Mouse (Mus musculus): ENCODE measurements around the gene Tpt1. TPM values are rescaled to one million over a fixed set of nuclear protein-coding genes. Genes with fewer than 3 reads are reported as not detected.
"Not testable (repeated sequence)": the region's sequence is repeated elsewhere in the genome, so short reads cannot be mapped to it uniquely, and the experiment has no call there.

Gene Tpt1
- total RNA-seq, 2 experiments from 2014 or later: 932 to 1,022 TPM

DNA sequence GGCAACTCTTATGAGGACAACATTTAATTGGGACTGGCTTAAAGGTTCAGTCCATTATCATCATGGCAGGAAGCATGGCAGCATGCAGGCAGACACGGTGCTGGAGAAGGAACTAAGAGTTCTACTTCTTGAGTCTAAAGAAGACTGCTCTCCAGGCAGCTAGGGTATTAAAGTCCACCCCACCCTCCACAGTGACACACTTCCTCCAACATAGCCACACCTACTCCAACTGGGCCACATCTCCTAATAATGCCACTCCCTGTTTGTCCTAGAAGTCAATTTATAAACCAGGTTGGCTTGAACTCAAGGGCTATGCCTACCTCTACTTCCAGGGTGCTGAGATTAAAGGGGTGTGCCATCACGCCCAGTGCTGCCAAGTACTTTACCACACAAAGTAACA is 12.9 kb upstream of the Tpt1 start:
- no peak overlapping the region for H3K27ac ChIP-seq
- H3K4me3 ChIP-seq: no peak overlapping the region
- no peak for DNase-seq (ENCODE audit: low spot score in 2 of 2)
- TF ChIP-seq CTCF (conservative IDR thresholded peaks at IDR 0.05): no peak

DNA sequence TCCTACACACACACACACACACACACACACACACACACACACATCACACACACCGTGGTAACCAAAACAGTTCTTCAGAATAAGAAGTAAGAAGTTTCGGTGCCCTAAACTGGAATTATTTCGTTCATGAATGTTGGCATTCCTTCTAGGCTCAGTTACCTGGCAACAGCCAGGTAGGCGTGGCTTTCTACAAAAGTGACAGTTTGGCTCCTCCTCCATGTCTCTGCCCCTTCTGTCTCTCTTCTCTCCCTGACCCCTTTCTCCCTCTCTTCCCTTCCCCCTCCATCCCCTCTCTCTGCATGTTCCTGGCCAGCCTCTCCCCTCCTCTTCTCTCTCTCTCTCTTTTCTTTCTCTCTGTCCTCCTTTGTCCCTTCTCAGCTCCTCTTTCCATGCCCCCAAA is 11.9 kb upstream of the Tpt1 start:
- H3K27ac ChIP-seq: peak overlapping the region; percentile 70; the same call in 1 of the 2 replicates
- TF ChIP-seq CTCF (conservative IDR thresholded peaks at IDR 0.05): no peak
- no peak for DNase-seq (ENCODE audit: low spot score in 2 of 2)
- H3K4me3 ChIP-seq: no peak overlapping the region

DNA sequence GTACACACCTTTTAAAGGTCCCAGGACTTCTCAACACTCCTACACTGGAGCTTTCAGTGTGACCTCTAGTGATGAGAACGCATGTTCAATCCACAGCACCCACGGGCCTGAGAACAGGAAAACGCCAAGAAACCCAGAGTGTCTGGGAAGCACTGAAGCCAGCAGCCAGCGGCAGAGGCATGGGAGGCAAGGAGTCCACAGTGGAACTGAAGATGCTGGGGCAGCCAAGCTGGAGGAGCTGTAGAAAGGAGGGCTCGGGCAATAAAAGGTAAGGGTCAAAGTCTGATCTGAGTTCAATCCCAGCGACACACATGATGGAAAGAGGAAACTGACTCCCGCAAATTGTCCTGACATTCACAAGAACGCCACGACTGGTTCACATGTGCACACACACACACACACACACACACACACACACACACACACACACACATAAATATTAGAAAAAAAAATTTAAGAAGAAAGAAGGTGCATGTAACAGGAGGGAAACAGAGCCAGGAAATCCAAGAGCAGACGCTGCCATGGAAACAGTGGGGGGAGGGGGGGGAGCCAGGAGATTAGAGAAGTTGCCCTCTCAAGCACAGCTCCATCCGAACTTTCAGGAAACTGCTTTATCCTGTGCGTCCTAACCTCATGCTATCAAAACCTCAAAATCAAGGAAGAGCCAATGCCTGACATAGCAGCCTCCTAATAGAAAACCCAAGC is 11.2 kb upstream of the Tpt1 start:
- TF ChIP-seq CTCF (conservative IDR thresholded peaks at IDR 0.05): no peak
- peak overlapping the region; percentile 92 for H3K27ac ChIP-seq
- no peak for DNase-seq (ENCODE audit: low spot score in 2 of 2)
- H3K4me3 ChIP-seq: peak overlapping the region; percentile 41; the same call in 1 of the 2 replicates

GRCm38 (mm10) chr14:75834251-75834738 is 10.6 kb upstream of the Tpt1 start:
- TF ChIP-seq CTCF (conservative IDR thresholded peaks at IDR 0.05): no peak
- Histone ChIP-seq H3K27ac (peak overlapping the region; percentile 92), H3K4me3 (peak overlapping the region; percentile 41)
- peak in 1 of 2 experiments; percentile 23 for DNase-seq (ENCODE audit: low spot score in 2 of 2)

DNA sequence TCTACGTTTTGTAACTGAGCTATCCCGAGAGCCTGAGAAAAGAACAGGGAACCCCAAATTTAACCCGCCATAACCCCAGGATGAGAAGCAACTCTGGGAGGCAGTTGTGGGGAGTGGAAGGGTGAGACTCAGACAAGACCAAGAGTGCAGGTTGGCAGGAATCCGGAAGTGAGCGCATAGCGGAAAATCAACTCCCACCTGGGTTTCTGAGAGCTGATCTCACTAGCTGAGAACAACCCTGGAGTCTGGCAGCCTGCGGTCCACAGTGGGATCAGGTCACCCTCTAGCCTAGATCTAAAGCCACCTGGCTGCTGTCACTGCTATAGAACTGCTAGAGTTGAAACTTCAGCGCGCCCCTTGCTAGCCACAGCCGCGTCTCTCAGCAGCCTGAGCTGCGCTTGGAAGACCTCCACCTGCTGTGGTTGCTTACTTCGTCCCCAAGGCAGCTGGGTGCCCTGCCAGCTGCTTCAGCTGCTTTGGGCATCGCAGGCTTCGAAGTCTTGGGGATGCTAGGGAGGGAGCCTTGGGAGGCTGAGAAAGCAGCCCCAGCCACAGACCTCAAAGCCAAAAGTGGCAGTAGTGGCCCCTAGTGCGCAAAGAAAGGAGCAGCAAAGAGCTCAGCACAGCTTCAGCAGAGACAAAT is 10.0 kb upstream of the Tpt1 start:
- H3K27ac ChIP-seq: peak overlapping the region; percentile 92
- peak; percentile 45 for TF ChIP-seq CTCF (conservative IDR thresholded peaks at IDR 0.05)

GRCm38 (mm10) chr14:75836579-75836978 is 8.3 kb upstream of the Tpt1 start:
- no peak for DNase-seq (ENCODE audit: low spot score in 2 of 2)
- Histone ChIP-seq H3K4me3 (no peak overlapping the region), H3K27ac (peak overlapping the region; percentile 49)
- TF ChIP-seq CTCF (conservative IDR thresholded peaks at IDR 0.05): no peak

More for the DNA sequence above, 10.0 kb upstream of the Tpt1 start:
- DNase-seq (ENCODE audit: low spot score in 2 of 2): no peak
- H3K4me3 ChIP-seq: peak overlapping the region; percentile 41

- Histone ChIP-seq H3K27ac (peak overlapping the region; percentile 49), H3K4me3 (no peak overlapping the region)
- DNase-seq (ENCODE audit: low spot score in 2 of 2): peak in 1 of 2 experiments; percentile 42
- TF ChIP-seq CTCF (conservative IDR thresholded peaks at IDR 0.05): no peak
Observed at GRCm38 (mm10) chr14:75837048-75837916, 7.6 kb upstream of the Tpt1 start.

DNA sequence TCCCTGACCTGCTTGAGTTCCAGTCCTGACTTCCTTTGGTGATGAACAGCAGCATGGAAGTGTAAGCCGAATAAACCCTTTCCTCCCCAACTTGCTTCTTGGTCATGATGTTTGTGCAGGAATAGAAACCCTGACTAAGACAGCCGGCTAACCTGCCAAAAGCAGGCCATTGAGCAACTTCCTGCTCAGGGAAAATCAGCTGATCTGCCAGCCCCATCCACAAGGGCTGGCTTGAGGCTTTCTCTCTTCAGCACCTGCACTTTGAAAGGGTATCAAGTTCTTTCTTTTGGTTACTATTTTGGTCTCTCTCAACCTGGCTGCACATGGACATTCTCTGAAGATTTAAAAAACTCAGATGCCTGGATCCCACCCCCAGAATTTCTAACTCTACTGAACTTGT is 3.1 kb upstream of the Tpt1 start:
- H3K4me3 ChIP-seq; DNase-seq (ENCODE audit: low spot score in 2 of 2); H3K27ac ChIP-seq: not testable (repeated sequence)

- DNase-seq (ENCODE audit: low spot score in 2 of 2): no peak
- peak overlapping the region; percentile 61 for H3K4me3 ChIP-seq
- peak overlapping the region; percentile 98 for H3K27ac ChIP-seq
- TF ChIP-seq CTCF (conservative IDR thresholded peaks at IDR 0.05): no peak
Observed at GRCm38 (mm10) chr14:75844111-75844695, 690 bp upstream of the Tpt1 start.

DNA sequence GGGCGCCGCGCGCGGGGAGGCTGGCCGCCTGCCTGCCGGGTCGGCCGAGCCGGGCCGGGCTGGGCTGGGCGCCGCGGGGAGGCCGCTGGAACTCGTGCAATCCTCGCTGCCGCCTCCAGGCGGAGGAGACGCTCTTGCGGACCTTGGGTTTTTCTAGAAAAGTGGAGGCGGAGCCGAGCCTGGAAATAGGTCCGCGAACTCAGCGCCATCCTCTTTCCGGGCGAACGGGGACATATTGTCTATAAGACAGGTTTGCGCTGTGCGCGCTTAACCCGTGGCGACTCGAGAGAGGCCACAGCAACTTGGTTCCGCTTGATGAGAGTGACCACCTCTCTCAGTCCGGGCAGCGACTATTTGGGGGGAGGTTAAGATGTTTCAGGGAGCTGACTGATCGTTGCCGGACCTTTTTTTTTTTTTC is 814 bp downstream of the Tpt1 start:
- peak overlapping the region; percentile 98 for H3K27ac ChIP-seq
- TF ChIP-seq CTCF (conservative IDR thresholded peaks at IDR 0.05): peak; percentile 75
- DNase-seq (ENCODE audit: low spot score in 2 of 2): peak; percentile 77 to 79
- H3K4me3 ChIP-seq: peak overlapping the region; percentile 61

GRCm38 (mm10) chr14:75847669-75848068 is 2.8 kb downstream of the Tpt1 start:
- peak overlapping the region; percentile 19; the same call in 1 of the 2 replicates for H3K27ac ChIP-seq
- H3K4me3 ChIP-seq: peak overlapping the region; percentile 61; the same call in 1 of the 2 replicates
- TF ChIP-seq CTCF (conservative IDR thresholded peaks at IDR 0.05): no peak
- DNase-seq (ENCODE audit: low spot score in 2 of 2): no peak

- TF ChIP-seq CTCF (conservative IDR thresholded peaks at IDR 0.05): no peak
- Histone ChIP-seq H3K4me3 (no peak overlapping the region), H3K27ac (no peak overlapping the region; the same call in 1 of the 2 replicates)
- DNase-seq (ENCODE audit: low spot score in 2 of 2): no peak
Observed at GRCm38 (mm10) chr14:75848482-75848881, 3.6 kb downstream of the Tpt1 start.

Data from layer of hippocampus, adult 2 months (tissue).